Mouse (Mus musculus): ENCODE measurements around the gene Brip1. TPM values are rescaled to one million over a fixed set of nuclear protein-coding genes. Genes with fewer than 3 reads are reported as not detected.

Gene Brip1
- polyA plus RNA-seq, 1 experiment from 2014 or later, result 5.9 TPM

GRCm38 (mm10) chr11:86155638-86156037 is 45.4 kb downstream of the Brip1 start:
- Histone ChIP-seq H3K36me3 (ENCODE audit: control insufficient read depth, insufficient read depth) (no peaks in the 10 kb centered on the region; the same call in none of the 2 replicates), H3K4me1 (ENCODE audit: control insufficient read depth, low read depth, low read length) (no peaks in the 10 kb centered on the region; the same call in none of the 2 replicates), H3K9me3 (replicated peaks; ENCODE audit: control insufficient read depth, low read length) (no peaks in the 10 kb centered on the region), H3K4me2 (ENCODE audit: low read depth, low read length) (no peak overlapping the region), H3K27ac (ENCODE audit: low read length) (no peak overlapping the region; the same call in 1 of the 2 replicates), H3K9ac (ENCODE audit: low read depth, low read length) (no peak overlapping the region), H3K4me3 (ENCODE audit: low read depth, low read length) (no peak overlapping the region), H3K27me3 (ENCODE audit: control insufficient read depth, insufficient read depth, low read depth, low read length) (no peaks in the 10 kb centered on the region)
- WGBS (ENCODE audit: insufficient replicate concordance), result 27% methylated on average over 5 of the region's 5 CpGs
- peak; percentile 80 for ATAC-seq (ENCODE audit: low read depth)

DNA sequence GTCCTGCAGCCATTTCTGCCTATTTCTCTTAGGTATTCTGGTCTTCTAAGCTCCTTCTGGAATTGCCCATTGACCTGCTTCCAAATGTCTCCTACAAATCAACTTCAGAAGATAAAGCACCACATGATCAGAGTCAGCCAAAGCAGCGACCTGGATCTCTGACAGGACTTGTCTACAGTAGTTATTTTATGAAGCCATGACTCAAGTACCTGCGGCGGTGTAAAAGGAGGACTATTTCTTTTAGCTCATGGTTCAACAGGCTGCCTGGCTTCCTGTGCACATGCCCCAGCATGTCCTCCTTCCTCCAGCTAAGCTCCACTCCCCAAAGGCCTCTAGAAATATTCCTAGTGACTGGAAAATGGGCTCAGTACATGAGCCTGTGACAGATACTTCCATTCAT is 69.7 kb downstream of the Brip1 start:
- no peaks in the 10 kb centered on the region for H3K9me3 ChIP-seq (replicated peaks; ENCODE audit: control insufficient read depth, low read length)
- H3K4me1 ChIP-seq (ENCODE audit: control insufficient read depth, low read depth, low read length), result no peaks in the 10 kb centered on the region
- ATAC-seq (ENCODE audit: low read depth), result no peak
- H3K27ac ChIP-seq (ENCODE audit: low read length), result no peak overlapping the region
- no peaks in the 10 kb centered on the region for H3K27me3 ChIP-seq (ENCODE audit: control insufficient read depth, insufficient read depth, low read depth, low read length)
- H3K36me3 ChIP-seq (ENCODE audit: control insufficient read depth, insufficient read depth), result no peaks in the 10 kb centered on the region; the same call in 1 of the 2 replicates
- WGBS (ENCODE audit: insufficient replicate concordance), result 77% methylated on average over 3 of the region's 3 CpGs
- H3K4me3 ChIP-seq (ENCODE audit: low read depth, low read length), result no peak overlapping the region
- no peak overlapping the region for H3K9ac ChIP-seq (ENCODE audit: low read depth, low read length)
- H3K4me2 ChIP-seq (ENCODE audit: low read depth, low read length), result no peak overlapping the region

GRCm38 (mm10) chr11:86117078-86117869 is 83.7 kb downstream of the Brip1 start:
- Histone ChIP-seq H3K4me3 (ENCODE audit: low read depth, low read length) (no peak overlapping the region), H3K4me1 (ENCODE audit: control insufficient read depth, low read depth, low read length) (peaks cover 11% of the 10 kb centered on the region), H3K36me3 (ENCODE audit: control insufficient read depth, insufficient read depth) (no peaks in the 10 kb centered on the region), H3K9ac (ENCODE audit: low read depth, low read length) (no peak overlapping the region), H3K4me2 (ENCODE audit: low read depth, low read length) (no peak overlapping the region), H3K27ac (ENCODE audit: low read length) (no peak overlapping the region), H3K27me3 (ENCODE audit: control insufficient read depth, insufficient read depth, low read depth, low read length) (no peaks in the 10 kb centered on the region), H3K9me3 (replicated peaks; ENCODE audit: control insufficient read depth, low read length) (no peaks in the 10 kb centered on the region)
- WGBS (ENCODE audit: insufficient replicate concordance), result 43% methylated on average over 7 of the region's 7 CpGs
- no peak for ATAC-seq (ENCODE audit: low read depth)

- H3K9me3 ChIP-seq (replicated peaks; ENCODE audit: control insufficient read depth, low read length), result no peaks in the 10 kb centered on the region
- H3K4me2 ChIP-seq (ENCODE audit: low read depth, low read length), result no peak overlapping the region
- no peak for ATAC-seq (ENCODE audit: low read depth)
- H3K4me1 ChIP-seq (ENCODE audit: control insufficient read depth, low read depth, low read length), result peaks cover 11% of the 10 kb centered on the region
- 86% methylated on average over 1 of the region's 1 CpGs for WGBS (ENCODE audit: insufficient replicate concordance)
- H3K9ac ChIP-seq (ENCODE audit: low read depth, low read length), result no peak overlapping the region
- H3K4me3 ChIP-seq (ENCODE audit: low read depth, low read length), result no peak overlapping the region
- no peaks in the 10 kb centered on the region for H3K36me3 ChIP-seq (ENCODE audit: control insufficient read depth, insufficient read depth)
- no peaks in the 10 kb centered on the region for H3K27me3 ChIP-seq (ENCODE audit: control insufficient read depth, insufficient read depth, low read depth, low read length)
- no peak overlapping the region for H3K27ac ChIP-seq (ENCODE audit: low read length)
Observed at GRCm38 (mm10) chr11:86115955-86116354, 85.0 kb downstream of the Brip1 start.

GRCm38 (mm10) chr11:86107276-86107675 is 93.7 kb downstream of the Brip1 start:
- 70% methylated on average over 4 of the region's 4 CpGs for WGBS (ENCODE audit: insufficient replicate concordance)
- H3K4me1 ChIP-seq (ENCODE audit: control insufficient read depth, low read depth, low read length), result no peaks in the 10 kb centered on the region
- no peaks in the 10 kb centered on the region for H3K9me3 ChIP-seq (replicated peaks; ENCODE audit: control insufficient read depth, low read length)
- H3K4me3 ChIP-seq (ENCODE audit: low read depth, low read length), result no peak overlapping the region
- no peaks in the 10 kb centered on the region for H3K27me3 ChIP-seq (ENCODE audit: control insufficient read depth, insufficient read depth, low read depth, low read length)
- H3K4me2 ChIP-seq (ENCODE audit: low read depth, low read length), result no peak overlapping the region
- no peak overlapping the region for H3K9ac ChIP-seq (ENCODE audit: low read depth, low read length)
- H3K36me3 ChIP-seq (ENCODE audit: control insufficient read depth, insufficient read depth), result no peaks in the 10 kb centered on the region; the same call in 1 of the 2 replicates
- ATAC-seq (ENCODE audit: low read depth), result no peak
- H3K27ac ChIP-seq (ENCODE audit: low read length), result no peak overlapping the region

DNA sequence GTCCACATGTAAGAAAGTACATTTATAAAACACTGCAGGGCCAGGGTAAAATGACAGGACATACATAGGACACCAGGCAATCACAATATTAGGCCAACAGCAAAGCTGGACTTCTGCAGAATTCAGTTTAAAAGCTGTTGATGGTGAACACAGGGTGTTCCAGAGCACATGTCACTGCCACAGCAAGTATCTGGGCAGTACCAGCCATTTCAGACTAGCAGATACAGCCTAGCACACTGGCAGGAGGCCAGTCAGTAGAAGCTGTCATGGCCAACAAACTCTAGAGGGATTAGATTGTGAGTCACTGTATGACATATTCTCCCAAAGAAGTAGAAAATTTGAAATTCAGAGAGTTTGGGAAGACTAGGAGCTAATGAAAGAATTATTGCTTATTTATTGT is 94.4 kb downstream of the Brip1 start:
- no peak for ATAC-seq (ENCODE audit: low read depth)
- H3K9me3 ChIP-seq (replicated peaks; ENCODE audit: control insufficient read depth, low read length), result no peaks in the 10 kb centered on the region
- H3K4me3 ChIP-seq (ENCODE audit: low read depth, low read length), result no peak overlapping the region
- no peak overlapping the region for H3K4me2 ChIP-seq (ENCODE audit: low read depth, low read length)
- no peak overlapping the region for H3K27ac ChIP-seq (ENCODE audit: low read length)
- H3K4me1 ChIP-seq (ENCODE audit: control insufficient read depth, low read depth, low read length), result no peaks in the 10 kb centered on the region
- H3K36me3 ChIP-seq (ENCODE audit: control insufficient read depth, insufficient read depth), result no peaks in the 10 kb centered on the region; the same call in 1 of the 2 replicates
- no peak overlapping the region for H3K9ac ChIP-seq (ENCODE audit: low read depth, low read length)
- H3K27me3 ChIP-seq (ENCODE audit: control insufficient read depth, insufficient read depth, low read depth, low read length), result no peaks in the 10 kb centered on the region

DNA sequence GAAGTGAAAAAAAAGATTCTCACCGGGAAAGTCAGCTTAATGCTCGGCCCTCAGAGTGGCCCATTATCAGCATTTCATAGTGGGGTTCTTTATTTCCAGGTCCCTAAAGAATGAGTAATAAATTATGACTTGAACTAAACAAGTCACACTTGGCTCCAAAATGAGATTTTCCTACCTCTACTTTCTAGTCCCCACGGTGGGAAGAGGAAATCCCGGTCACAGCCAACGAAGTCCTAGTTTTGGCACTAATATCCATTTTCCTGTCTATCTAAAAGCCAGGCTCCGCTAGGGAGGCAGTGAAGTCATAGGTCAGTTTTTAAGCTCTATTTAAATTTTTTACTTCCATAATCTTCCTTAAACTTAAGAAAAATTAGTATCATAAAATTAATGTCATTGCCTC is 99.8 kb downstream of the Brip1 start:
- H3K4me2 ChIP-seq (ENCODE audit: low read depth, low read length), result no peak overlapping the region
- no peak overlapping the region for H3K27ac ChIP-seq (ENCODE audit: low read length)
- no peaks in the 10 kb centered on the region; the same call in 1 of the 2 replicates for H3K36me3 ChIP-seq (ENCODE audit: control insufficient read depth, insufficient read depth)
- H3K27me3 ChIP-seq (ENCODE audit: control insufficient read depth, insufficient read depth, low read depth, low read length), result no peaks in the 10 kb centered on the region
- 73% methylated on average over 6 of the region's 6 CpGs for WGBS (ENCODE audit: insufficient replicate concordance)
- no peak overlapping the region for H3K4me3 ChIP-seq (ENCODE audit: low read depth, low read length)
- H3K9me3 ChIP-seq (replicated peaks; ENCODE audit: control insufficient read depth, low read length), result no peaks in the 10 kb centered on the region
- ATAC-seq (ENCODE audit: low read depth), result no peak
- no peaks in the 10 kb centered on the region for H3K4me1 ChIP-seq (ENCODE audit: control insufficient read depth, low read depth, low read length)
- no peak overlapping the region for H3K9ac ChIP-seq (ENCODE audit: low read depth, low read length)

DNA sequence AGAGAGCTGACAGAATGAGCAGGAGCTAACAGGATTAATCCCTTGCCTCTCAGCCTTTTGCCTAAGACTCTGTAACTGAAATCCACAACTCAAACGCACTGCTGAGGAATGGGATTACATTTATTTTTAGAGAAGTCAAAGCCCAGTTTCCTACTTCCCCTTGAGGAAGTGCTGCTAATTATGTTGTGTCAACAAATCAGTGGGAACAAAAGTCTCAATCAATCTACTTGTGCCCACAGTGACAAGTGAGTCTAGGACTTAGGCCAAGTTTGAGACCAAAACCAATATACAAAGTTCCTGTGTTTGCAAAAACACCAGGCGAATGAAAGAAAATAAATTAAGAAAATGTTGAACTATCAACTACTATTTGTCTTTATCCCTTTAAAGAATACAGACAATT is 101.7 kb downstream of the Brip1 start:
- no peak overlapping the region for H3K9ac ChIP-seq (ENCODE audit: low read depth, low read length)
- no peak overlapping the region for H3K4me3 ChIP-seq (ENCODE audit: low read depth, low read length)
- H3K27ac ChIP-seq (ENCODE audit: low read length), result no peak overlapping the region
- WGBS (ENCODE audit: insufficient replicate concordance), result 56% methylated on average over 2 of the region's 2 CpGs
- ATAC-seq (ENCODE audit: low read depth), result no peak
- no peaks in the 10 kb centered on the region for H3K9me3 ChIP-seq (replicated peaks; ENCODE audit: control insufficient read depth, low read length)
- no peaks in the 10 kb centered on the region for H3K27me3 ChIP-seq (ENCODE audit: control insufficient read depth, insufficient read depth, low read depth, low read length)
- H3K36me3 ChIP-seq (ENCODE audit: control insufficient read depth, insufficient read depth), result no peaks in the 10 kb centered on the region; the same call in 1 of the 2 replicates
- no peaks in the 10 kb centered on the region for H3K4me1 ChIP-seq (ENCODE audit: control insufficient read depth, low read depth, low read length)
- no peak overlapping the region for H3K4me2 ChIP-seq (ENCODE audit: low read depth, low read length)

- ATAC-seq (ENCODE audit: low read depth), result no peak
- Histone ChIP-seq H3K27me3 (ENCODE audit: control insufficient read depth, insufficient read depth, low read depth, low read length) (no peaks in the 10 kb centered on the region), H3K4me3 (ENCODE audit: low read depth, low read length) (no peak overlapping the region), H3K4me2 (ENCODE audit: low read depth, low read length) (no peak overlapping the region), H3K9me3 (replicated peaks; ENCODE audit: control insufficient read depth, low read length) (no peaks in the 10 kb centered on the region), H3K4me1 (ENCODE audit: control insufficient read depth, low read depth, low read length) (no peaks in the 10 kb centered on the region), H3K9ac (ENCODE audit: low read depth, low read length) (no peak overlapping the region), H3K36me3 (ENCODE audit: control insufficient read depth, insufficient read depth) (no peaks in the 10 kb centered on the region), H3K27ac (ENCODE audit: low read length) (no peak overlapping the region)
Observed at GRCm38 (mm10) chr11:86088815-86089214, 112.2 kb downstream of the Brip1 start.

All from liver, embryonic 16.5 days (tissue).